Mouse (Mus musculus) heart, embryonic 14.5 days (tissue): ENCODE measurements around the gene Zbtb32. TPM values are rescaled to one million over a fixed set of nuclear protein-coding genes. Genes with fewer than 3 reads are reported as not detected.

Experiments used
- ATAC-seq: fragments of 200-750 bp; cut with Nextera tagmentation; 2 replicates; pipeline ENCODE4 v1.8.0; 2017; ENCODE audit warnings: low read depth, moderate TSS enrichment; ENCODE audit not compliant: insufficient number of reproducible peaks, insufficient read depth, low FRiP score
- H3K27ac ChIP-seq, 2 experiments: fragments of 200-500 bp in 1 of 2; fragments of 300-500 bp in 1 of 2; sonication (generic) in 1 of 2; replicated peaks in 1 of 2; 2 replicates each; pipeline ENCODE4 v1.5.1; 2012 to 2014; ENCODE audit warnings: low read depth in 2 of 2, low read length in 2 of 2, control low read depth in 1 of 2, mild to moderate bottlenecking in 1 of 2, mixed read lengths in 1 of 2; ENCODE audit not compliant: control insufficient read depth in 1 of 2, insufficient read depth in 1 of 2
- H3K27me3 ChIP-seq: fragments of 300-500 bp; sonication (generic); 2 replicates; pipeline ENCODE4 v1.6.1; 2014; ENCODE audit warnings: mild to moderate bottlenecking, low read length, control low read depth; ENCODE audit not compliant: control insufficient read depth, insufficient read depth
- H3K36me3 ChIP-seq: fragments of 300-500 bp; sonication (generic); 2 replicates; pipeline ENCODE4 v1.6.1; 2014; ENCODE audit warnings: mild to moderate bottlenecking, control low read depth, low read length, mixed read lengths; ENCODE audit not compliant: control insufficient read depth, insufficient read depth
- H3K4me1 ChIP-seq, 2 experiments: fragments of 200-500 bp in 1 of 2; fragments of 300-500 bp in 1 of 2; sonication (generic) in 1 of 2; 2 replicates each; pipeline ENCODE4 v1.6.1; 2012 to 2014; ENCODE audit warnings: low read length in 2 of 2, control low read depth in 1 of 2, mixed read lengths in 1 of 2; ENCODE audit not compliant: control insufficient read depth in 2 of 2, insufficient read depth in 2 of 2
- H3K4me2 ChIP-seq: fragments of 300-500 bp; sonication (generic); 2 replicates; pipeline ENCODE4 v1.6.1; 2014; ENCODE audit warnings: mild to moderate bottlenecking, low read length
- H3K4me3 ChIP-seq, 2 experiments: fragments of 200-500 bp in 1 of 2; fragments of 300-500 bp in 1 of 2; sonication (generic) in 1 of 2; 2 replicates each; pipeline ENCODE4 v1.5.1; 2012 to 2014; ENCODE audit warnings: low read length in 2 of 2, mild to moderate bottlenecking in 2 of 2, control low read depth in 1 of 2, low read depth in 1 of 2, moderate library complexity in 1 of 2; ENCODE audit not compliant: control insufficient read depth in 1 of 2, insufficient read depth in 1 of 2
- H3K9ac ChIP-seq: fragments of 300-500 bp; sonication (generic); 2 replicates; pipeline ENCODE4 v1.6.1; 2014; ENCODE audit warnings: mild to moderate bottlenecking, low read length
- H3K9me3 ChIP-seq: fragments of 300-500 bp; sonication (generic); 2 replicates; pipeline ENCODE4 v1.6.1; 2016; ENCODE audit warnings: low read length, control low read depth; ENCODE audit not compliant: control insufficient read depth
- WGBS: fragments of 180-500 bp; shearing (Covaris S2); extraction: QIAGEN DNeasy Blood & Tissue Kit; methylation state at CpG from one replicate; pipeline ENCODE4 v1.1.7; 2014; 5-methylcytosine and 5-hydroxymethylcytosine counted together
- polyA plus RNA-seq: library from polyadenylated mRNA; unstranded; fragments of >200 nt; fragmentation: Nextera tagmentation; extraction: Ambion mirVana; gene quantifications from 2 replicates; pipeline ENCODE4 v1.2.1, GENCODE M21; 2014

Gene Zbtb32
- polyA plus RNA-seq, 1 experiment from 2014 or later = 0.11 TPM

GRCm38 (mm10) chr7:30626647-30627046, 27.9 kb upstream of the Zbtb32 start:
- Histone ChIP-seq H3K4me1 (peaks cover 3 to 9% of the 10 kb centered on the region in 2 experiments; a peak in 3 of 4 replicates), H3K36me3 (peaks cover 29% of the 10 kb centered on the region), H3K4me3 (no peak overlapping the region), H3K27me3 (no peaks in the 10 kb centered on the region; the same call in 1 of the 2 replicates), H3K4me2 (no peak overlapping the region; the same call in 1 of the 2 replicates), H3K9ac (no peak overlapping the region), H3K27ac (no peak overlapping the region), H3K9me3 (no peaks in the 10 kb centered on the region)
- 81% methylated on average over 5 of the region's 5 CpGs for WGBS
- ATAC-seq = no peak

GRCm38 (mm10) chr7:30625530-30626384, 27.0 kb upstream of the Zbtb32 start, which contains the start of gene Cox6b1:
Cox6b1 (minus strand) TSS chr7:30626151.
- peaks cover 38% of the 10 kb centered on the region for H3K36me3 ChIP-seq
- H3K27ac ChIP-seq = peak within 1 kb of the TSS; percentile 75 to 76
- peak; percentile 88 for ATAC-seq

GRCm38 (mm10) chr7:30619202-30619601, 20.5 kb upstream of the Zbtb32 start:
- Histone ChIP-seq H3K4me1 (peaks cover 0 to 3% of the 10 kb centered on the region in 2 experiments; a peak in 1 of 4 replicates), H3K27ac (no peak overlapping the region), H3K9me3 (no peaks in the 10 kb centered on the region), H3K4me3 (no peak overlapping the region), H3K9ac (no peak overlapping the region), H3K4me2 (no peak overlapping the region), H3K36me3 (peaks cover 86% of the 10 kb centered on the region), H3K27me3 (no peaks in the 10 kb centered on the region)
- WGBS = 88% methylated on average over 3 of the region's 3 CpGs
- no peak for ATAC-seq

More at GRCm38 (mm10) chr7:30625530-30626384, 27.0 kb upstream of the Zbtb32 start, which contains the start of gene Cox6b1:
- peak within 1 kb of the TSS; percentile 70 to 91 for H3K4me3 ChIP-seq
- H3K4me1 ChIP-seq = peaks cover 3 to 9% of the 10 kb centered on the region in 2 experiments; a peak in 3 of 4 replicates
- H3K9me3 ChIP-seq = no peaks in the 10 kb centered on the region
- H3K4me2 ChIP-seq = peak within 1 kb of the TSS; percentile 72
- H3K27me3 ChIP-seq = no peaks in the 10 kb centered on the region; the same call in 1 of the 2 replicates
- peak within 1 kb of the TSS; percentile 86 for H3K9ac ChIP-seq
- WGBS = under 1% methylated on average over 44 of the region's 44 CpGs

- WGBS = 97% methylated on average over 9 of the region's 9 CpGs
- peaks cover 81% of the 10 kb centered on the region for H3K36me3 ChIP-seq
- no peak overlapping the region for H3K4me3 ChIP-seq
- no peaks in the 10 kb centered on the region for H3K9me3 ChIP-seq
- no peak overlapping the region for H3K27ac ChIP-seq
- no peak overlapping the region for H3K9ac ChIP-seq
- H3K27me3 ChIP-seq = no peaks in the 10 kb centered on the region
- H3K4me1 ChIP-seq = peaks cover 0 to 3% of the 10 kb centered on the region in 2 experiments; a peak in 1 of 4 replicates
- H3K4me2 ChIP-seq = no peak overlapping the region
- ATAC-seq = no peak
These were observed 19.9 kb upstream of the Zbtb32 start for GRCm38 (mm10) chr7:30618658-30619057.

GRCm38 (mm10) chr7:30615049-30615760, 16.5 kb upstream of the Zbtb32 start:
- Histone ChIP-seq H3K9me3 (no peaks in the 10 kb centered on the region), H3K9ac (no peak overlapping the region), H3K4me1 (peaks cover 2 to 3% of the 10 kb centered on the region in 2 experiments; a peak in 3 of 4 replicates), H3K27ac (no peak overlapping the region), H3K27me3 (no peaks in the 10 kb centered on the region), H3K4me2 (no peak overlapping the region), H3K36me3 (peaks cover 46% of the 10 kb centered on the region), H3K4me3 (no peak overlapping the region)
- 52% methylated on average over 5 of the region's 5 CpGs for WGBS
- no peak for ATAC-seq

GRCm38 (mm10) chr7:30614454-30614853, 15.7 kb upstream of the Zbtb32 start:
- no peak for ATAC-seq
- H3K9ac ChIP-seq = no peak overlapping the region
- H3K4me2 ChIP-seq = no peak overlapping the region
- no peak overlapping the region for H3K27ac ChIP-seq
- WGBS = 77% methylated on average over 2 of the region's 2 CpGs
- H3K9me3 ChIP-seq = no peaks in the 10 kb centered on the region
- H3K27me3 ChIP-seq = no peaks in the 10 kb centered on the region
- H3K4me1 ChIP-seq = peaks cover 8 to 10% of the 10 kb centered on the region in 2 experiments
- H3K36me3 ChIP-seq = peaks cover 41% of the 10 kb centered on the region
- H3K4me3 ChIP-seq = no peak overlapping the region

GRCm38 (mm10) chr7:30613529-30614112, 14.9 kb upstream of the Zbtb32 start:
- H3K4me1 ChIP-seq = peaks cover 8 to 10% of the 10 kb centered on the region in 2 experiments
- H3K27ac ChIP-seq = no peak overlapping the region
- H3K9ac ChIP-seq = no peak overlapping the region
- no peak; the same call in 1 of the 2 replicates for ATAC-seq
- H3K4me3 ChIP-seq = no peak overlapping the region
- peaks cover 32% of the 10 kb centered on the region for H3K36me3 ChIP-seq
- no peak overlapping the region for H3K4me2 ChIP-seq
- H3K9me3 ChIP-seq = no peaks in the 10 kb centered on the region
- 20% methylated on average over 14 of the region's 14 CpGs for whole genome bisulfite sequencing
- H3K27me3 ChIP-seq = no peaks in the 10 kb centered on the region
